8 mouse cellular contexts compared by ENCODE assay signal in the genomic region with DNA sequence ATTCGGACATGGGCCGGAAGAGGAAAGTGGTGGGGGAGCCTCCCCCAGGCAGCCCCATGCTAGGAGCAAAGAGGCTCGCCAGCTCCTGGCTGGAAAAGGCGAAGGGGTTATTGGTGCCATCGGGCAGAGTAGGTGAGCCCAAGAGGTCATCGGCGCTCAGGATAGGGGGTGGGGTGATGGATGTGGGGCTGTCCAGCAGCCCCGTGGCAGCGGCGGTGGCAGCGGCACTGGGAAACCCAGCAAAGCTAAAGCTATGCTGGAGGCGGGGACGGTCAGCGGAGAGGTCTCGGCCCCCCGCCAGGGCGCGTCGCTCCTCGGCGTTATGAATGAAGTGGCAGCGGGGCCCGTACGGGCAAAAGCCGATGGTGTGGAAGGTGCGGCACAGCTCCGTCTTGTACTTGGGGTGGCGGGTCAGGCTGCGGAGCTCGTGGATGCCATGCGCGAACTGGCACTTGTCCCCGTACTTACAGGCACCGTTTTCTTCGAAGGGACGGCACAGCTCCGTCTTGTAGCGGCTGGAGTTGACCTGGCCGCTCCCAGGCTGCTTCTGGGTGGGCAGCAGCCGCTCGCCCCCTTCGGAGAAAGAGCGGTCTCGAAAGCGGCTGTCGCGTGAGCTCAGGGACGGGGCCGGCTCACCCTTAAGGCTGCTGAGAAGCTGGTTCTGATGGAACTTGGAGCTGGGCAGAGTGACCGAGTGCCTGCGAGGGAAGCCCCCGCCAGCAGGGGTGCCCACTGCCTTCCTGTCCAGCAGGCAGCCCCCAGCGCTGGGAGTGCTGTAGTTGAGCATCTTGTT. TPM values are rescaled to one million over a fixed set of nuclear protein-coding genes. Genes with fewer than 3 reads are reported as not detected.
A peak's percentile ranks its signal among the peaks of the same experiment; 100 is the strongest.
DNase-seq lines count a peak whose midpoint lies in the region; ATAC-seq and TF ChIP-seq lines count a peak whose summit lies in the region.

No protein-coding gene starts in this region.

- no peak for TF ChIP-seq CTCF in G1E (IDR thresholded peaks at IDR 0.05; ENCODE audit: low read depth, low read length)

- no peaks in the 10 kb centered on the region for H3K27me3 ChIP-seq in G1E (ENCODE audit: insufficient read depth, low read length)
- no peaks in the 10 kb centered on the region for H3K27me3 ChIP-seq in embryonic facial prominence, embryonic 13.5 days
- no peaks in the 10 kb centered on the region for H3K27me3 ChIP-seq in midbrain, embryonic 11.5 days (ENCODE audit: control insufficient read depth, insufficient read depth, low read length)

- peak; percentile 63 for DNase-seq in CD4-positive, CD25-positive, alpha-beta regulatory T cell, adult 2 months (ENCODE audit: low read depth, low spot score)
- no peak for DNase-seq in G1E (ENCODE audit: low spot score)
- DNase-seq in heart, postnatal 14 days = peak; percentile 65
- DNase-seq in kidney, postnatal 25 days = peak; percentile 50 to 72
- peak; percentile 96 for DNase-seq in midbrain, embryonic 11.5 days (ENCODE audit: low spot score, missing footprints)
- DNase-seq in testis, postnatal 14 days (ENCODE audit: low spot score) = peak; percentile 28

- under 1% methylated on average over 53 of the region's 53 CpGs for WGBS in embryonic facial prominence, embryonic 13.5 days
- 2% methylated on average over 53 of the region's 53 CpGs for WGBS in midbrain, embryonic 11.5 days

- peak overlapping the region; percentile 100 for H3K9ac ChIP-seq in embryonic facial prominence, embryonic 13.5 days
- H3K9ac ChIP-seq in midbrain, embryonic 11.5 days (ENCODE audit: low read length) = peak overlapping the region; percentile 99

- peak overlapping the region; percentile 99 for H3K27ac ChIP-seq in embryonic facial prominence, embryonic 13.5 days
- H3K27ac ChIP-seq in midbrain, embryonic 11.5 days (ENCODE audit: low read depth, low read length) = peak overlapping the region; percentile 90

- peaks cover 44% of the 10 kb centered on the region for H3K36me3 ChIP-seq in G1E (replicated peaks)
- peaks cover 26% of the 10 kb centered on the region for H3K36me3 ChIP-seq in embryonic facial prominence, embryonic 13.5 days
- peaks cover 17% of the 10 kb centered on the region for H3K36me3 ChIP-seq in midbrain, embryonic 11.5 days (ENCODE audit: control insufficient read depth, insufficient read depth, low read length)

- no peak for ATAC-seq in CD4-positive, CD25-positive, alpha-beta regulatory T cell, adult 4 months
- no peak for ATAC-seq in G1E (ENCODE audit: extremely low read depth, insufficient number of reproducible peaks, low FRiP score, poor library complexity, severe bottlenecking)
- ATAC-seq in embryonic facial prominence, embryonic 13.5 days (ENCODE audit: insufficient number of reproducible peaks, insufficient read depth, low FRiP score, low TSS enrichment, low read depth) = no peak
- no peak for ATAC-seq in midbrain, embryonic 11.5 days (ENCODE audit: low FRiP score)

- intact Hi-C loops in heart, postnatal 14 days (cut with DNase I) = loop anchor here (1.0 to 5.0 kb wide), 9 partner anchors 22 to 498 kb away; no protein-coding TSS in a partner anchor

- H3K4me1 ChIP-seq in G1E (ENCODE audit: insufficient read depth, low read depth, low read length) = peaks cover 57% of the 10 kb centered on the region
- H3K4me1 ChIP-seq in embryonic facial prominence, embryonic 13.5 days = peaks cover 9% of the 10 kb centered on the region; the same call in 1 of the 2 replicates
- peaks cover 11% of the 10 kb centered on the region for H3K4me1 ChIP-seq in midbrain, embryonic 11.5 days (ENCODE audit: control insufficient read depth, insufficient read depth, low read length)

- H3K4me3 ChIP-seq in G1E (ENCODE audit: low read depth, low read length) = peak overlapping the region; percentile 82
- H3K4me3 ChIP-seq in embryonic facial prominence, embryonic 13.5 days = peak overlapping the region; percentile 90
- peak overlapping the region; percentile 72 for H3K4me3 ChIP-seq in midbrain, embryonic 11.5 days (ENCODE audit: low read depth, low read length)

- peak overlapping the region; percentile 90 for H3K4me2 ChIP-seq in embryonic facial prominence, embryonic 13.5 days
- H3K4me2 ChIP-seq in midbrain, embryonic 11.5 days = peak overlapping the region; percentile 86

- no peaks in the 10 kb centered on the region for H3K9me3 ChIP-seq in G1E (replicated peaks)
- no peaks in the 10 kb centered on the region for H3K9me3 ChIP-seq in embryonic facial prominence, embryonic 13.5 days
- H3K9me3 ChIP-seq in midbrain, embryonic 11.5 days (ENCODE audit: control insufficient read depth, low read length) = no peaks in the 10 kb centered on the region; the same call in 1 of the 2 replicates

RNA-seq across cellular contexts. Expression of gene Zfp36l1, which starts 2.9 kb away (rescaled TPM):
- polyA plus RNA-seq in CD4-positive, CD25-positive, alpha-beta regulatory T cell, adult 4 months (2017; shearing (Covaris generic)) = 100 to 1,000 TPM; 139 to 188 TPM
- total RNA-seq in G1E (2014; fragmentation: Nextera tagmentation) (281 and 283 TPM in 2 replicates), G1E (2017) (31.4 and 40.3 TPM in 2 replicates)
- polyA plus RNA-seq in G1E (2012) = 357 and 385 TPM in 2 replicates
- 149 and 151 TPM in 2 replicates for polyA plus RNA-seq in embryonic facial prominence, embryonic 13.5 days (2015; fragmentation: Nextera tagmentation; extraction: Ambion mirVana)
- 10 to 100 TPM; 97.5 to 98.7 TPM for total RNA-seq in heart, postnatal 14 days (2021)
- 149 and 165 TPM in 2 replicates for polyA plus RNA-seq in midbrain, embryonic 11.5 days (2014; fragmentation: Nextera tagmentation; extraction: Ambion mirVana)
